Mouse (Mus musculus): ENCODE data around the gene Olig2.

The Olig2 gene

DNA sequence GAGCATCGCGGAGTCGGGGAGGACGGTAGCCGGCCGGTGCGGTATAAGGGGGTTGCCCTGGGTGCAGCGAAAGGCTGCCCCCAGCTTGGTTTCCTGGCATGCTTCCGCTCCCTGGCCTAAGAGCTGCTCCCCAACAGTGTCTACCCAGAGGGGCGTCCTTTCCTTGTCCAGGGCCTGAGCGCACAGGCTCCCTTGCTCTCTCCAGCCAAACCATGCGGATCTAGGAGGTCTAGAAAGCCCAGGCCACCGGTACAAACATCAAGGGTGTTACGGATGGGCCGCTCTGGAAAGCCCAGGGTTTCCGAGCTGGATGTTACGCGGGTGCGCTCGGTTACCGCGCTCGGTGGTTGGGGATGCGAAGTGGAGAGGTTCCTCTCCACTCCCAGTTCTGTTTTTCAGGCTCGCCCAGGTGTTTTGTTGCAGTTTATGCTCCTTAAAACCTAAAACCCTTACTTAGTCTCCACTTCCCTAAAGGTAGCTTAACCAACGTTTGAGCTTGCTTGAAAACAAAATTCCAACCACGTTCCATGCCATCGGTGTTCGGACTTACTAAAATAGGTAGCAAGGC is 45.8 kb downstream of the Olig2 start:
- no peak for DNase-seq (ENCODE audit: low spot score)

- DNase-seq (ENCODE audit: low spot score) = no peak
Observed at GRCm38 (mm10) chr16:91271634-91272033, 46.4 kb downstream of the Olig2 start.
